Mouse (Mus musculus) intestine, embryonic 16.5 days (tissue): Measurements from ENCODE around the gene Gm3594. TPM values are rescaled to one million over a fixed set of nuclear protein-coding genes. Genes with fewer than 3 reads are reported as not detected.
"Not testable (repeated sequence)": the region's sequence is repeated elsewhere in the genome, so short reads cannot be mapped to it uniquely, and the experiment has no call there.

Experiments used
- ATAC-seq: fragments of 200-750 bp; cut with Nextera tagmentation; 2 replicates; pipeline ENCODE4 v1.8.0; 2017; ENCODE audit warnings: moderate TSS enrichment, moderate library complexity
- H3K27ac ChIP-seq: fragments of 300-500 bp; sonication (generic); 2 replicates; pipeline ENCODE4 v1.5.1; 2014; ENCODE audit warnings: mild to moderate bottlenecking, low read length
- H3K27me3 ChIP-seq: fragments of 300-500 bp; sonication (generic); replicated peaks from 2 replicates; pipeline ENCODE4 v1.6.1; 2014; ENCODE audit warnings: low read length, control low read depth, mixed read lengths; ENCODE audit not compliant: control insufficient read depth, insufficient read depth
- H3K36me3 ChIP-seq: fragments of 300-500 bp; sonication (generic); 2 replicates; pipeline ENCODE4 v1.6.1; 2014; ENCODE audit warnings: low read length, control low read depth; ENCODE audit not compliant: control insufficient read depth, insufficient read depth
- H3K4me1 ChIP-seq: fragments of 300-500 bp; sonication (generic); 2 replicates; pipeline ENCODE4 v1.6.1; 2014; ENCODE audit warnings: low read length, control low read depth, mixed read lengths; ENCODE audit not compliant: control insufficient read depth, insufficient read depth
- H3K4me2 ChIP-seq: fragments of 300-500 bp; sonication (generic); 2 replicates; pipeline ENCODE4 v1.6.1; 2014; ENCODE audit warnings: low read depth, low read length, control low read depth
- H3K4me3 ChIP-seq: fragments of 300-500 bp; sonication (generic); 2 replicates; pipeline ENCODE4 v1.5.1; 2014; ENCODE audit warnings: mild to moderate bottlenecking, low read length
- H3K9ac ChIP-seq: fragments of 300-500 bp; sonication (generic); 2 replicates; pipeline ENCODE4 v1.6.1; 2014; ENCODE audit warnings: low read depth, low read length
- H3K9me3 ChIP-seq: fragments of 300-500 bp; sonication (generic); 2 replicates; pipeline ENCODE4 v1.6.1; 2016; ENCODE audit warnings: low read length, control low read depth; ENCODE audit not compliant: control insufficient read depth
- WGBS: fragments of 180-500 bp; shearing (Covaris S2); extraction: QIAGEN DNeasy Blood & Tissue Kit; methylation state at CpG from one replicate; pipeline ENCODE4 v1.1.7; 2014; 5-methylcytosine and 5-hydroxymethylcytosine counted together
- polyA plus RNA-seq: library from polyadenylated mRNA; unstranded; fragments of >200 nt; fragmentation: Nextera tagmentation; extraction: Ambion mirVana; gene quantifications from 2 replicates; pipeline ENCODE4 v1.2.1, GENCODE M21; 2015

The Gm3594 gene
- polyA plus RNA-seq, 1 experiment from 2014 or later: not detected

- H3K4me1 ChIP-seq, H3K27ac ChIP-seq, H3K4me2 ChIP-seq, H3K9me3 ChIP-seq, H3K9ac ChIP-seq, ATAC-seq, H3K36me3 ChIP-seq, H3K4me3 ChIP-seq, H3K27me3 ChIP-seq: not testable (repeated sequence)
- 72% methylated on average over 2 of the region's 4 CpGs for WGBS
These were observed 54.2 kb downstream of the Gm3594 start, which contains the start of gene Gm16440 for GRCm38 (mm10) chr14:6390219-6390618. Gene Gm16440, minus strand, starts transcription at chr14:6390319.

Other genes starting within 250 kb of the Gm3594 start
- not detected in 2 replicates for gene Gm21560, start 225.3 kb downstream of the Gm3594 start, polyA plus RNA-seq
- gene Gm3411, start 157.4 kb downstream of the Gm3594 start, polyA plus RNA-seq: 1.1 and 1.5 TPM in 2 replicates
- gene Gm21103, start 139.8 kb downstream of the Gm3594 start, polyA plus RNA-seq: not detected in 2 replicates
- gene Gm3618, start 100.9 kb downstream of the Gm3594 start, polyA plus RNA-seq: not detected in 2 replicates
- gene Gm16440, start 54.3 kb downstream of the Gm3594 start, polyA plus RNA-seq: not detected in 2 replicates
- 0.48 and 0.64 TPM in 2 replicates for gene Gm3591, start 32.1 kb downstream of the Gm3594 start, polyA plus RNA-seq
- not detected in 2 replicates for gene Gm8356, start 92.7 kb upstream of the Gm3594 start, polyA plus RNA-seq
- 0.12 TPM in 2 replicates for gene Gm3629, start 146.0 kb upstream of the Gm3594 start, polyA plus RNA-seq
- gene Gm3460, start 177.8 kb upstream of the Gm3594 start, polyA plus RNA-seq: not detected in 2 replicates
- gene Gm10251, start 239.6 kb upstream of the Gm3594 start, polyA plus RNA-seq: not detected in 2 replicates